Mouse (Mus musculus): Measurements from ENCODE around the gene Ldb1. TPM values are rescaled to one million over a fixed set of nuclear protein-coding genes. Genes with fewer than 3 reads are reported as not detected.

The Ldb1 gene
- polyA plus RNA-seq (2014; fragmentation: Illumina TruSeq; extraction: RNeasy Lipid Tissue Mini Kit (QIAGEN cat#74804); ENCODE audit: low replicate concordance): 16.5 TPM

DNA sequence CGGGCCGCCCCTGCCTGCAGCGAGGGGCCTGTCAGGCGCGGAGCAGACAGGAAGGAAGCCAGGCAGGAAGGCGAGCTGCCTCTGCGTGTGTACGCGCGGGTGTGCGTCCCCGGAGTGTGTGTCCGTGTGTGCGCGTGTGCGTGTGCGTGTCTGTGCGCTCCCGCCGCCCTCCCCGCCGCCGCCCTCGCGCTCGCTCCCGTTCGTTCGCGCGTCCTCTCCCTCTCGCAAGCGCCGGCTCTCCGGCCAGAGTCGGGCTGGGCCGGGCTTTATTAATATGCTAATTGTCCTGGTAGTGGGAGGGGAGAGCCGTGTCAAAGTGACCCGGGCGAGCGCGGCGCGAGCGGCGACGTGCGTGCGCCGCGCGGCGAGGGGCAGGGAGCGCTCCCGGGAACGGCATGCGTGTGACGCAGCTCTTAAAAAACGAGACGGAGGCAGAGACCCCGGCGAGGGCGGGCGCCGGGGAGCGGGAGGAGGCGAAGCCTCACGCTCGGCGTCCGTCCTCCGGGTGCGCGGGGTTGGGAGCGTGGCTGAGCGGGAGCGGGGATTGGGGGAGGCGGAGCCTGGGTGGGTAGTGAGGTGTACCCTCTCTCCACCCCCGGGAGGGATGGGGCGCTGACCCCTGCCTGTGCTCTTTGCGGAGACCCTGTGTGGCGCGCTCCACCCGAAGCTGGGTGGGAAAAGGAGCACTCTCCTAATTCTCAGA, at the start of gene Ldb1:
Gene Ldb1 (minus strand): TSS at position 222 of the 703 bp plus-strand sequence.

DNA sequence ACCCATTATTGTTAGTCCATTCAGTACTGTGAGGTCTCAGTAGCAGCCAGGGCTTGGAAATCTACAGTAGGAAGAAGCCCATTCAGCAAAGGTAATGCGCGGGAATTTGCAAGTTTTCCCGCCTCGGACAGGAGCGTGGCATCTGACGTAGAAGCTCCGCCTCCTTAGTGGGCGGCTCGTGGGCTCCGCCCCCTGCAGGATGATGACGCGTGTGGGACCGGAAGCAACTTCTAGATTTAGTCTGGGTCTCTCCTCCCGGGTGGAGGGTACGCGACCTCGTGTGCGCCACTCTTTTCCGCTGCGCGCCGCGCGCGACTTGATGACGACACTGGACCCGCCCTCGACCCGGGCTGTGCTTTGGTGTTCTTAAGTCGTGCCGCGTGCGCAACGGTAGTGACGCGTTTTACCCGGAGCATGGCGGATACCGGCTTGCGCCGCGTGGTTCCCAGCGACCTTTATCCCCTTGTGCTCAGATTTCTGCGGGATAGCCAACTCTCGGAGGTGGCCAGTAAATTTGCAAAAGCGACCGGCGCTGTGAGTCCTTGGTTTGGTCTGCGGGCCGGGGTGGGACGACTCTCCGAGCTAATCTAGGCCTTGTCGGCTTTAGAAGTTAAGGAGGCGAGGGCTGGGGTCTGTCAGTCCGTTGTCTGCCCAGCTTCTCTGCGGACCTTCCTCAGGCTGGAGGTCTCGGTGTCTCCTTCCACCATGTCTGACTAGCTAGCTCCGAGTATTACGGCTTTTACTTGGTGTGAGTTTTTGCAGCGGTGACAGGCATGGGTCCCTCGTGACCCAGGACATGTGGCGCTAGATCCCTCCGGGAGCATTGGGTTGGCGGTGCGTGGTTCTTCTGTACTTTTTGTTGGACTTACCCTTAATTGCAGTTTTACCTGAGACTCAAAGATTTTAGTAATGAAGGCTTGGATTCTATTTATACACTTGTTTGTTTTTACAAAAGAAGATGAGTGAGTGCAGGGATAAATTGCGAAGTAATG, 30.9 kb upstream of the Ldb1 start, which contains the start of gene Nolc1:
Gene Nolc1 (plus strand): TSS at position 248 of the 992 bp plus-strand sequence.

DNA sequence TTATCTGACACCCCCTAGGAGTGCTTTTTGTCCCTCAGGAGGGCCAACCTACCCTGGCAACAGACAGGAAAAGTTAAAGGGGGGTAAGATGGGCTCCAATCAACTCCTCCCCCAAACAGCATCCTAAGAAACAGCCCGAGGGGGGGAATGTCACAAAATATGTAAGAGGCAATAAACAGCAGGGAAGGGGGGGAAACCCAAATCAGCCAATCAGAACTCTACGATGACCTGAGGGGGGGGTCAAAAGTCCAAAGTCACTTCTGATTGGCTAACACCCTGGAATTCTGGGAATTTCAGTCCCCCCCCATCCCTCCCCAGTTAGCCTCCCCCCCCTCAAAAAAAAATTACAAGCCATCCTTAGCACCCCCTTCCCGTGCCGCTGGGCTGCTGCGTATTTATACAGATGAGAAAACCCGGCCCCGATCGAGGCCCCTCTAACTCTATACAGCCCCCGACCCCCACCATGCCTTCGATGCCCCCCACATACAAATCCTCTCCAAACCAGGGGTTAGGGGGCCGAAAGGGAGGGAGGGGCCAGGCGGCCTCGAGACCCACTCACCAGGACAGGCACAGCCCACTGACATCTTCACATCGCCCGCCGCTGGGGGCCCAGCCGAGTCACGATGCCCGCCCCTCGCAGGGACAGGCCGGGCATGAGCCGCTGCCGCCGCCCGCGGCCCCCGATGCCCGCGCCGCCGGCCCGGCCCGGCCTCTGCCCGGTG, 582 bp downstream of the Ldb1 start, which contains the start of gene Pprc1:
Gene Pprc1 (plus strand): TSS at position 616 of the 722 bp plus-strand sequence.

DNA sequence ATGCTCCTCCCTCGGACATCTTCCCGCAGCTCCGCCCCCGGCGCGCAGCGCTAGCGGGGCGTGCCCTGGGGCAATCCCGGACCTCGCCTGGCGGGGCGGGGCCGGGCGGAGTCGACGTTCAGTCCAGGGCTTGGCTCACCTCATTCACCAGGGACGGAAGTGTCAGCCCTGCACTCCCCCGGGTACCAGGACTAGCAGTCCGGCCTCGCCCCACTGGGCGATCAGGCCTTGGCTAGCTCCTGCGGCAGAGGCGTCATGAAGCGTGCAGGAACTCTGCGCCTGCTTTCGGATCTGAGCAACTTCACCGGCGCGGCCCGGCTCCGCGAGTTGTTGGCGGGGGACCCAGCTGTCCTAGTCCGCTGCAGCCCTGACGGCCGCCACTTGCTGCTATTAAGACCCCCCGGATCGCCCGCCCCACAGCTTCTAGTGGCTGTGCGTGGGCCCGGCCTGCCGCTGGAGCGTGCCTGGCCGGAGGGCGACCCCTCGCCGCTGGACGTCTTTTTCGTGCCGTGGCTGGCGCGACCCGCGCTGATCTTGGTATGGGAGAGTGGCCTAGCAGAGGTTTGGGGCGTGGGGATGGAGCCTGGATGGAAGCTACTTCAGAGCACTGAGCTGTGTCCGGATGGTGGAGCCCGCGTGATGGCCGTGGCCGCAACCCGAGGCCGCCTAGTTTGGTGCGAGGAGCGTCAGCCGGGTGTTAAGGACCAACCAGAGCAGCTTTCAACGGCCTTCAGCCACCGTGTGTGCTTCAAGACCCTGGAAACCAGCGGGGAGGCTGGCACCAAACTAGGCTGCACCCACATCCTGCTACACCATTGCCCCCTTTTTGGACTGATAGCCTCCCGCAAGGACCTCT, 41.4 kb downstream of the Ldb1 start, which contains the start of gene Hps6:
Gene Hps6 (plus strand): TSS at position 138 of the 856 bp plus-strand sequence.

DNA sequence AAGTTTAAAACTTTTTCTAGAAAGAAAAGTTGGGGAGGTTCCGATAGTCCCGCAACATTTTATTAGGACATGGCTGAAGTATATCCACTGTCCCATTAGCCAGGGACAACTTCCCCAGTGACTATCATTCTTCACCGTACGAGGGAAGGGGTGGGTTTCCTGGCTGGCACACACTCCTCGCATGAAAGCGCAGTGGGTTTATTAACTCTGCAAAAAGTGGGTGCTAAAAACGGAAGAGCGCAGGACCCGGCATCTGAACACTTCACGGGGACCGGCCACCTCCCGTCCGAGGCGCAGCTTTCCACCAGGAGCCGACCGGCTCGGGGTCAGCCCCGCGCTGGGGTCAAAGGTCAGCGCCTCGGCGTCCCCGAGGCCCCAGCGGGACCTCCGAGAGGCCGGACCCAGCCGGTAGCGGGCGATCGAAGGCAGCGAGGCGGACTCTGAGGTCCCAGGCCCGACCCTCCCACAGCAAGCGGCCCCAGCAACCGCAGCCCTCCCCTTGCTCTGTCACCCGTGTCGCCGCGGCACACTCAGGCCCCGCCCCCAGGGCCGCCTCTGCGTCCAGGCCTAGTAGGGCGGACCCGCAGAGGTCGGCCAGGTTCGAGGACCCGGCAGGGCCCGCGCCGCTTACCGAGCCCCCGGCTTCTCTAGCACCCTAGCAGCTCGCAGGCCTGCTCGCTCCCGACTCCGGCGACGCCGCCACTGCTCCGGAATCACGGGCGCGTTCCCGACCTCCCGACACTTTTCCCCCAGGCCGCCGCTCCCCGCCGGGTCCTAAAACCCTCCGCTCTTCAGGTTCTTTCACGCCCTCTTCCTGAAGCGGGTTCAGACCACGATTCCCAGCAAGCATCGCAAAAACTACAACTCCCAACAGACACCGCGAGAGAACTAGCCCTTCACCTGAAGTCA, 47.0 kb downstream of the Ldb1 start, which contains the start of gene Armh3:
Gene Armh3 (minus strand): TSS at position 704 of the 909 bp plus-strand sequence.

Other genes starting within 250 kb of the Ldb1 start
- 3.9 TPM for gene Kcnip2, start 229.2 kb downstream of the Ldb1 start, polyA plus RNA-seq (2014; fragmentation: Illumina TruSeq; extraction: RNeasy Lipid Tissue Mini Kit (QIAGEN cat#74804); ENCODE audit: low replicate concordance)
- 20.9 TPM for gene Armh3, start 46.7 kb downstream of the Ldb1 start, polyA plus RNA-seq (2014; fragmentation: Illumina TruSeq; extraction: RNeasy Lipid Tissue Mini Kit (QIAGEN cat#74804); ENCODE audit: low replicate concordance)
- not detected for gene Hps6, start 41.7 kb downstream of the Ldb1 start, polyA plus RNA-seq (2014; fragmentation: Illumina TruSeq; extraction: RNeasy Lipid Tissue Mini Kit (QIAGEN cat#74804); ENCODE audit: low replicate concordance)
- gene Pprc1, start 328 bp downstream of the Ldb1 start, polyA plus RNA-seq (2014; fragmentation: Illumina TruSeq; extraction: RNeasy Lipid Tissue Mini Kit (QIAGEN cat#74804); ENCODE audit: low replicate concordance): 1.8 TPM
- 6.4 TPM for gene Nolc1, start 30.6 kb upstream of the Ldb1 start, polyA plus RNA-seq (2014; fragmentation: Illumina TruSeq; extraction: RNeasy Lipid Tissue Mini Kit (QIAGEN cat#74804); ENCODE audit: low replicate concordance)
- gene Elovl3, start 86.7 kb upstream of the Ldb1 start, polyA plus RNA-seq (2014; fragmentation: Illumina TruSeq; extraction: RNeasy Lipid Tissue Mini Kit (QIAGEN cat#74804); ENCODE audit: low replicate concordance): not detected
- not detected for gene Pitx3, start 103.1 kb upstream of the Ldb1 start, polyA plus RNA-seq (2014; fragmentation: Illumina TruSeq; extraction: RNeasy Lipid Tissue Mini Kit (QIAGEN cat#74804); ENCODE audit: low replicate concordance)
- gene Gbf1, start 107.3 kb upstream of the Ldb1 start, polyA plus RNA-seq (2014; fragmentation: Illumina TruSeq; extraction: RNeasy Lipid Tissue Mini Kit (QIAGEN cat#74804); ENCODE audit: low replicate concordance): 26.1 TPM

All from small intestine, adult 10 weeks (tissue).